Mouse (Mus musculus) thymus, postnatal 10 days (tissue): ENCODE results near the gene Pbx1.

Source experiments
- DNase-seq, 2 experiments: peaks; one replicate each; pipeline ENCODE4 v3.0.0; 2021; ENCODE audit warnings: low spot score in 2 of 2

Gene Pbx1

GRCm38 (mm10) chr1:168344262-168344661 is 87.8 kb downstream of the Pbx1 start:
- DNase-seq: no peak

GRCm38 (mm10) chr1:168342269-168342668 is 89.8 kb downstream of the Pbx1 start:
- no peak for DNase-seq

- no peak for DNase-seq
Observed at GRCm38 (mm10) chr1:168341863-168342262, 90.2 kb downstream of the Pbx1 start.

GRCm38 (mm10) chr1:168341368-168341767 is 90.7 kb downstream of the Pbx1 start:
- DNase-seq: no peak

GRCm38 (mm10) chr1:168336238-168336818 is 95.7 kb downstream of the Pbx1 start:
- DNase-seq: no peak

GRCm38 (mm10) chr1:168334831-168335574 is 97.1 kb downstream of the Pbx1 start:
- DNase-seq: no peak

GRCm38 (mm10) chr1:168332056-168332455 is 100.0 kb downstream of the Pbx1 start:
- DNase-seq: no peak

- DNase-seq: no peak
Observed at GRCm38 (mm10) chr1:168328236-168328605, 103.8 kb downstream of the Pbx1 start.

GRCm38 (mm10) chr1:168327405-168328235 is 104.5 kb downstream of the Pbx1 start:
- DNase-seq: no peak

GRCm38 (mm10) chr1:168325786-168326185 is 106.3 kb downstream of the Pbx1 start:
- no peak for DNase-seq

GRCm38 (mm10) chr1:168324306-168325085 is 107.6 kb downstream of the Pbx1 start:
- no peak for DNase-seq

- no peak for DNase-seq
Observed at GRCm38 (mm10) chr1:168323436-168324108, 108.5 kb downstream of the Pbx1 start.

- peak in 1 of 2 experiments; percentile 4 for DNase-seq
Observed at GRCm38 (mm10) chr1:168322892-168323291, 109.2 kb downstream of the Pbx1 start.

- DNase-seq: no peak
Observed at GRCm38 (mm10) chr1:168319695-168320094, 112.4 kb downstream of the Pbx1 start.

GRCm38 (mm10) chr1:168318899-168319469 is 113.1 kb downstream of the Pbx1 start:
- DNase-seq: no peak

- DNase-seq: no peak
Observed at GRCm38 (mm10) chr1:168313772-168314171, 118.3 kb downstream of the Pbx1 start.

- DNase-seq: no peak
Observed at GRCm38 (mm10) chr1:168312710-168313447, 119.2 kb downstream of the Pbx1 start.

GRCm38 (mm10) chr1:168309101-168309521 is 123.0 kb downstream of the Pbx1 start:
- no peak for DNase-seq

GRCm38 (mm10) chr1:168307275-168308182 is 124.5 kb downstream of the Pbx1 start:
- no peak for DNase-seq
